Mouse (Mus musculus): ENCODE data around the gene Arid1b. TPM values are rescaled to one million over a fixed set of nuclear protein-coding genes. Genes with fewer than 3 reads are reported as not detected.

The Arid1b gene
- polyA plus RNA-seq, 1 experiment from 2014 or later, result 4.8 TPM

DNA sequence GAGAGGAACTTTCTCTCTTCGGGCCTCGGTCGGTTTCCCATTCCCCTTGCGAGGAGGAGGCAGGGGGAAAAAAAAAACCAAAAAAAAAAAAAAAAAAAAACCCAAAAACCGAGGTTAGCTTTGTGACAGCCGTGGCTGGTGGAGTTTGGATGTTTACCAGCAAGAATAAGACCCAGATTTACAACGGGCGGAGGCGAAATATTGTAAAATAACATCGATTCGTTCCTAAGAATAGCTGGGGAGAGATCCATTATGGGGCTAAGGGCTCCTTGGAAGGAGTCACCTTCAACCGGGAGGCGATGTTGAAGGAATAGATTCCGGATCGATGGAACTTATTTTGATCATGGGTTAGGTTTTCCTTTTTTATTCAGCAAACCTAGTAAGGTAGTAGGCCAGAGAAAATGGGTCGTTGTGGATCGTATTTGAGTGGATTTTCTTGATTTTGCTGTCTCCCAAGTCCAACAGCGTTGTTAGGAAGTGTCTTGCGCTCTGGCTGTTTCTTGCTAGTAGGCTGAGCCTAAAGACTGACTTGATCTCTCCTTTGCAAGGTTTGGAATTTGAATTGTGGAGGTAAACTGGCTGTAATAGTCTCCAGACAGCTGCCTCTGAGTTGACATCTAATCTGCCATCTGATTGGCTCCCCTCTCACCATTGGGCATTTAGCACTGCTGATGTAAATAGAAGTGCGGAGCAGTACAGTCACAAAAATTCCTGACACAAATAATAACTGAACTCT lies 2.9 kb downstream of the Arid1b start:
- Histone ChIP-seq H3K27me3 (replicated peaks; ENCODE audit: control insufficient read depth, insufficient read depth, low read length) (no peaks in the 10 kb centered on the region), H3K9me3 (ENCODE audit: control insufficient read depth) (no peaks in the 10 kb centered on the region), H3K36me3 (ENCODE audit: control insufficient read depth, insufficient read depth) (no peaks in the 10 kb centered on the region), H3K4me2 (replicated peaks; ENCODE audit: low read depth) (peak overlapping the region; percentile 77), H3K27ac (ENCODE audit: low read depth, low read length) (peak overlapping the region; percentile 99), H3K9ac (ENCODE audit: low read depth, low read length) (peak overlapping the region; percentile 99), H3K4me3 (ENCODE audit: low read depth, low read length) (peak overlapping the region; percentile 95), H3K4me1 (replicated peaks; ENCODE audit: control insufficient read depth, insufficient read depth, low read length) (no peaks in the 10 kb centered on the region)
- TF ChIP-seq CTCF (IDR thresholded peaks at IDR 0.05; ENCODE audit: low read depth), result no peak
- 0% methylated on average over 20 of the region's 20 CpGs for WGBS
- no peak for ATAC-seq

- H3K4me2 ChIP-seq (replicated peaks; ENCODE audit: low read depth), result peak overlapping the region; percentile 77
- no peaks in the 10 kb centered on the region for H3K36me3 ChIP-seq (ENCODE audit: control insufficient read depth, insufficient read depth)
- TF ChIP-seq CTCF (IDR thresholded peaks at IDR 0.05; ENCODE audit: low read depth), result no peak
- no peaks in the 10 kb centered on the region for H3K27me3 ChIP-seq (replicated peaks; ENCODE audit: control insufficient read depth, insufficient read depth, low read length)
- no peak overlapping the region for H3K4me3 ChIP-seq (ENCODE audit: low read depth, low read length)
- no peak overlapping the region for H3K27ac ChIP-seq (ENCODE audit: low read depth, low read length)
- 37% methylated on average over 3 of the region's 3 CpGs for WGBS
- H3K9me3 ChIP-seq (ENCODE audit: control insufficient read depth), result no peaks in the 10 kb centered on the region
- no peak overlapping the region for H3K9ac ChIP-seq (ENCODE audit: low read depth, low read length)
- H3K4me1 ChIP-seq (replicated peaks; ENCODE audit: control insufficient read depth, insufficient read depth, low read length), result 0 out of 2 replicates have a peak, but pooled peaks cover 3% of the 10 kb centered on the region
- no peak for ATAC-seq
Observed at GRCm38 (mm10) chr17:4997968-4998367, 3.8 kb downstream of the Arid1b start.

- H3K36me3 ChIP-seq (ENCODE audit: control insufficient read depth, insufficient read depth), result no peaks in the 10 kb centered on the region
- WGBS, result 26% methylated on average over 1 of the region's 1 CpGs
- no peaks in the 10 kb centered on the region for H3K9me3 ChIP-seq (ENCODE audit: control insufficient read depth)
- no peak for ATAC-seq
- no peak overlapping the region for H3K27ac ChIP-seq (ENCODE audit: low read depth, low read length)
- no peak overlapping the region for H3K9ac ChIP-seq (ENCODE audit: low read depth, low read length)
- H3K4me3 ChIP-seq (ENCODE audit: low read depth, low read length), result no peak overlapping the region
- H3K4me2 ChIP-seq (replicated peaks; ENCODE audit: low read depth), result peak overlapping the region; percentile 54; the same call in 1 of the 2 replicates
- no peak for TF ChIP-seq CTCF (IDR thresholded peaks at IDR 0.05; ENCODE audit: low read depth)
- no peaks in the 10 kb centered on the region for H3K27me3 ChIP-seq (replicated peaks; ENCODE audit: control insufficient read depth, insufficient read depth, low read length)
- peaks cover 3% of the 10 kb centered on the region; the same call in 1 of the 2 replicates for H3K4me1 ChIP-seq (replicated peaks; ENCODE audit: control insufficient read depth, insufficient read depth, low read length)
Observed at GRCm38 (mm10) chr17:4999256-4999655, 5.1 kb downstream of the Arid1b start.

DNA sequence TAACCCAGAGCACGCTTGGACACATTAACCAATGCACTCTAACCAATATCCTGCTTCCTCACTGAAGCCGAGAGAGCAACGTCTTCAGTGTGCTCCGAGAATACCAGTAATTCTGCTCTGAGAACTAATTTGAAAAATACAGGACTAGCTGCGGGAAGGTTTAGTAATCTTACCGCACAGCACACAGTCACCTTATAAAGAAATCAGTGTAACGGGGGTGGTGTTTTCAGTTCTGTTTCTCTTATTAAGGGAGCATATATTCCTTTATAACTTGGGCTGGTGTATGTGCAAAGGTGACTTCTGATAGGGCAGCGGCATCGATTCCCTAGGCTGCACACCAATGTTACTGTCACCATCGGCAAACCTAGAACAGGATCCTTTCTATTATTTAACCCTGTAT lies 5.9 kb downstream of the Arid1b start:
- no peak for TF ChIP-seq CTCF (IDR thresholded peaks at IDR 0.05; ENCODE audit: low read depth)
- no peak for ATAC-seq
- peak overlapping the region; percentile 54 for H3K4me2 ChIP-seq (replicated peaks; ENCODE audit: low read depth)
- 30% methylated on average over 10 of the region's 10 CpGs for WGBS
- no peak overlapping the region for H3K9ac ChIP-seq (ENCODE audit: low read depth, low read length)
- H3K4me1 ChIP-seq (replicated peaks; ENCODE audit: control insufficient read depth, insufficient read depth, low read length), result peaks cover 3% of the 10 kb centered on the region; the same call in 1 of the 2 replicates
- no peaks in the 10 kb centered on the region for H3K36me3 ChIP-seq (ENCODE audit: control insufficient read depth, insufficient read depth)
- no peak overlapping the region for H3K27ac ChIP-seq (ENCODE audit: low read depth, low read length)
- H3K27me3 ChIP-seq (replicated peaks; ENCODE audit: control insufficient read depth, insufficient read depth, low read length), result no peaks in the 10 kb centered on the region
- H3K4me3 ChIP-seq (ENCODE audit: low read depth, low read length), result peak overlapping the region; percentile 18; the same call in 1 of the 2 replicates
- no peaks in the 10 kb centered on the region for H3K9me3 ChIP-seq (ENCODE audit: control insufficient read depth)

- Histone ChIP-seq H3K9me3 (ENCODE audit: control insufficient read depth) (no peaks in the 10 kb centered on the region), H3K4me2 (replicated peaks; ENCODE audit: low read depth) (peak overlapping the region; percentile 54; the same call in 1 of the 2 replicates), H3K9ac (ENCODE audit: low read depth, low read length) (no peak overlapping the region), H3K27me3 (replicated peaks; ENCODE audit: control insufficient read depth, insufficient read depth, low read length) (no peaks in the 10 kb centered on the region), H3K4me1 (replicated peaks; ENCODE audit: control insufficient read depth, insufficient read depth, low read length) (peaks cover 5% of the 10 kb centered on the region; the same call in 1 of the 2 replicates), H3K4me3 (ENCODE audit: low read depth, low read length) (no peak overlapping the region), H3K27ac (ENCODE audit: low read depth, low read length) (no peak overlapping the region), H3K36me3 (ENCODE audit: control insufficient read depth, insufficient read depth) (no peaks in the 10 kb centered on the region)
- WGBS, result 67% methylated on average over 7 of the region's 7 CpGs
- no peak for ATAC-seq
- no peak for TF ChIP-seq CTCF (IDR thresholded peaks at IDR 0.05; ENCODE audit: low read depth)
Observed at GRCm38 (mm10) chr17:5000871-5001270, 6.7 kb downstream of the Arid1b start.

- H3K27me3 ChIP-seq (replicated peaks; ENCODE audit: control insufficient read depth, insufficient read depth, low read length), result no peaks in the 10 kb centered on the region
- H3K9me3 ChIP-seq (ENCODE audit: control insufficient read depth), result no peaks in the 10 kb centered on the region
- 37% methylated on average over 9 of the region's 9 CpGs for WGBS
- no peaks in the 10 kb centered on the region for H3K36me3 ChIP-seq (ENCODE audit: control insufficient read depth, insufficient read depth)
- H3K4me3 ChIP-seq (ENCODE audit: low read depth, low read length), result no peak overlapping the region
- no peak overlapping the region for H3K27ac ChIP-seq (ENCODE audit: low read depth, low read length)
- peaks cover 9% of the 10 kb centered on the region; the same call in 1 of the 2 replicates for H3K4me1 ChIP-seq (replicated peaks; ENCODE audit: control insufficient read depth, insufficient read depth, low read length)
- ATAC-seq, result no peak
- H3K4me2 ChIP-seq (replicated peaks; ENCODE audit: low read depth), result no peak overlapping the region
- no peak overlapping the region for H3K9ac ChIP-seq (ENCODE audit: low read depth, low read length)
- TF ChIP-seq CTCF (IDR thresholded peaks at IDR 0.05; ENCODE audit: low read depth), result no peak
Observed at GRCm38 (mm10) chr17:5001531-5002131, 7.5 kb downstream of the Arid1b start.

Data from intestine, postnatal 0 days (tissue).